Mouse (Mus musculus): ENCODE measurements at regions not wholly inside any gene's neighbourhood (a gene's known extent, or its start where the extent isn't known, plus 50 kb on each side); places are given as distances from the start of the nearest gene placed in this dataset.
A peak's percentile ranks its signal among the peaks of the same experiment; 100 is the strongest.

DNA sequence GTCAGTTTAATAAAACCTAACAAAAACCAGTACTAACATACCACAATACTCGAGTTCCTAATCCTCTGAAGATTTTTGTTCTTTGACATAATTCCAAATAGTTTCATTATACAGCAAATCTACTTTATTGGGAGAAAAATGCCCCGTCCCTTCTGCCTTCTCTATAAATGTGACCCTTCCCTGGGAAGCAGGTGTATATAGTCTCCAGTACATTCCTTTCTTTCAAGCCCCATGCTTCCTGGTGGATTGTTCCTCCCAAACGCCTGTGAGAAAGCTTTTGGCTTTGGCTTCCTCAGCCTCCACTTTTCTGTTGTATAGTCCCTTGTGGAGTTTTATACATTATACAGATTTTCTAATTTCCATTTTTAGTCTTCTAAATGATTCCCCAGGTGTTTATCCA lies 1001.8 kb upstream of the Tenm3 start:
- DNase-seq, result no peak

DNA sequence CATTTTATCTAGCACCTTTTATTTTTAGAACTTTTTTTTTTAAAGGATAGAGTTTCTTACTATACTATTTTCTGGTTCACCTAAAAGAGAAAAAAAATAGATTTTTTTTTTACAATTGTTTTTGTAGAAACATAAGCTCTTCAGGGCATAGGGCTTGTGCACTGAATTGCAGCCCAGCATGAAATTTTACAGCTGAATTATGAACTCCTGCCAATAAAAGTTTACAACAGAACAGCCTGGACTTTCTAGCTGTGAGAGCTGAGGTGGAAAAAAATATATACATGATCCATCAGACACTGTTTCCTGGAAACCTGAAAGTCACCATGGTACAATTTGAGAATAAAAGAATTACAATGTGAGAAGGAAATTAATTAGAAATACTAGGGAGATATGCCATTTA lies 988.2 kb upstream of the Tenm3 start:
- DNase-seq, result no peak

DNA sequence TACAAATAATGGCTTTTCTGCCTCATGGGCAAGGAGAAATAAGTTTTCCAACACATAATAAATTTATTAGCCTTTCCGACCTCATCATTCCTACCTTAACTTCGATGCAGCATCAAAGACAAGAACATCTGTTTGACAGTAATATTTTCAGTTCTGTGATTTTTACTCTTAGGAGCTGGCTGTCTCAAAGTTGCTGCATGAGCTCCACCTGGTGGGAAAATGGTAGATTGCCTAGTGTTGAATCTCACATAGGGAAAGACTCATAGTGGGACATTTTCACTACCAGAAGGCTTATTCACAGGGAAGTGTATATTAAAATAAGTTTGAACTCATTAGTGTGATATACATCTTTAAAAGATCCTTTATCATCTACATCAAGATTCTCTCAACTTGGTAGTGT lies 985.6 kb upstream of the Tenm3 start:
- DNase-seq, result peak; percentile 58 to 76

GRCm38 (mm10) chr8:49826231-49826630 lies 982.5 kb upstream of the Tenm3 start:
- DNase-seq, result peak in 1 of 2 experiments; percentile 11

DNA sequence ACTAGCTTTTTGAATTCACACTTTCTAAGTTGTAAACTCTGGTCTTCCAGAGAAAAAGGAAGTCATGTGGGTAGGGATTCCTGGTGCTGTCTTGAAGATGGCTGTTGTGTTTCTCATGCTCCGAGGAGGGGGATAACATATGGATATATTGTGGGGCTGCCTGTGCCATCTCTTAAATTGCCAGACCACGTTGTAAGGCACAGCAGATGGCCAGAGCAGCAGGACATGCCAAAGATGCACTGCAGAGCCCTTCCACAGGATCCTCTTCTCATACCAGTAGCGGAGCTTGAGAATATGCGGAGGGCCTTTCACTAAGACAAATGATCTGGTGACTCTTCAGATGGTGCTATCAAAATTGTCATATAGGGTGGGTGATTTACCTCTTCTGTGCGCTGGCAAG lies 981.2 kb upstream of the Tenm3 start:
- DNase-seq, result peak; percentile 74 to 76

DNA sequence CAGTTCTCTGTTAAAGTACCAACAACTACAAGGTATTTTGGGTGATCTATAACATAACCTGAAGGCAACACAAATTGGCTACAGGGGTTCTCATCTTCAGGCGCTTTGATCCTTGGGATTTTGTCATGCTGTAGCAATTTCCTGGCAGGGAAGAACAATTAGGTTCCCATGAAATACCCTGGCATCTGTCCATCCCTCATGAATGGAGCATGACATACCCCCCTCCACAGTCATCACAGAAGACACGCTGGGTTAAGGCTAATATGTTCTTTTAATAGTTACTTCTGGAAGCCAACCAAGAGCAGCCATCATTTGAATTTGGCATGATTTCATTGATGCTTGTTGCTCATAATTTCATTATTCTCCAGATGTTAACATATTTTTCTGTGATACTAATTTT lies 979.0 kb upstream of the Tenm3 start:
- DNase-seq, result no peak

- no peak for DNase-seq
Measured at GRCm38 (mm10) chr8:49799236-49799635, 955.5 kb upstream of the Tenm3 start.

GRCm38 (mm10) chr8:49796741-49797140 lies 953.0 kb upstream of the Tenm3 start:
- no peak for DNase-seq

- DNase-seq, result no peak
Measured at GRCm38 (mm10) chr8:49794491-49794890, 950.7 kb upstream of the Tenm3 start.

DNA sequence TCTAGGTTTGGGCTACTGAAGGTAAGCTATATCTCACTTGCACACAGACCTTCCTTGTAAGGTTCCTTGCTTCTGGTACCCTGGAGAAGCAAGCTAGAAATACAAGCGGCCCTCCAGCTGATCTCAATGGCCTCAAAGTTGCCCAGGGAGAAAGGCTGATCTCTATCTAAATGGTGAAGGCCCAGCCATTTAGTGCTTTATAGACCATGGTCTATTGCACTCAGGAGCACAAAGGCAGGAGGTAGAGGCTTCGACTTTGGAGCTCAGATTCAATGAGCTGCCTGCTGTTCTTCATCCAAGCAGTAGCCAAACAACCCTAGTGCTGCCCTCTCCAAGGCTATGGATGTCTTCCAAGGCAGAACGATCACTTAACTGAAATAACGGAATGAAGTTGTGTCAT lies 926.1 kb upstream of the Tenm3 start:
- no peak for DNase-seq

GRCm38 (mm10) chr8:49738043-49738442 lies 894.3 kb upstream of the Tenm3 start:
- no peak for DNase-seq

DNA sequence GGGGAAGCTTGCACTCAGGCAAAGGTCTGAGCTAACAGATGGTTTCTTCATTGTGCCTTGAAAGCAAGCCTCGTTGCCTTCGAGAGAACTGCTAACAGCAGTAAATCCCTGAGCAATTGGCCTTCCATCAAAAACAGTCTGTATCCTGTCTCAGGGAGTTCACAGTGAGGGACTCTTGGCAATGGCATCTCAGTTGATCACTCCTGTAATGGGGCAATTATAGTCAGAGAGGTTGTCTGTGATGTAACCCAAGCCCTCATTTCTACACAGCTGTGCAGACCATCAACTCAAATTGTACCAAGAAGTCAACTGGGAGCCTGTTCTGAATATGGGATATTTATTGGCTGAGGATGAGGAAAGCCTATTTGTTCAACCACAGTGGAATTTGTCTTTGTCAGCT lies 885.4 kb upstream of the Tenm3 start:
- peak; percentile 4 to 7 for DNase-seq

DNA sequence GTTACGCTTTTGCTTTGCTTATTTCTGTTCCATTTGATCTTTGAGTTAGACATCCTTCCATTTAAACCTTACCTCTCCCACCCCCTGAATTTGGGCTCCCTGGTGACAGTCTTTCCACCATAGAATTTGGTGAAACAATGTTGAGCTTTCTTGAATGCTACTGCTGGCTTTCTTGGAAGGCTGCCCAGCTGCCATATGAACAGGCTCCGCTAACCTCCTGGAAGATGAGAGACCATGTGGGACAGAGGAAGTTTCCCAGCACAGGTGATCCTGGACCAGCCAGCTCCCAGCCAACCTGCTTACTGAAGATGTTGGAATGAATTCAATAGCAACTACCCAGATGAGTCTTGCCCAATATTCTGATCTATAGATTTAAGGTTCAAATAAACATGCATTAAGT lies 868.6 kb upstream of the Tenm3 start:
- DNase-seq, result peak; percentile 78 to 85

DNA sequence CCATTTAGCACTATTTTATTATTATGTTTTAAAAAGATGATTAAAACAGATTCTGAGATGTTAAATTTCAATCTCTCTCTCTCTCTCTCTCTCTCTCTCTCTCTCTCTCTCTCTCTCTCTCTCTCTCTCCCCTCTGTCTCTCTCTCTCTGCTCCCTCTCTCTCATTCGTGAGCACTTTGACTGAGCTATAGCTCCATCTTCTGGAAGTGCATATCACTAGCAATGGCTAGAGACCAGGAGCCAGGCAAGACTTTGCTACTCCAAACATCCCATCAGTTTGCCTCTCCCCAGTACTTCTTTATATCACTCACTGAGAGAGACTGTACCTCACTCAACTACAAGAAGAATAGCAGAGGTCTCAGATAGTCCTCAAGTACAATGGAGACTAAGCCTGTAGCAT lies 865.0 kb upstream of the Tenm3 start:
- peak in 1 of 2 experiments; percentile 8 for DNase-seq

GRCm38 (mm10) chr8:49699058-49699457 lies 855.3 kb upstream of the Tenm3 start:
- no peak for DNase-seq

DNA sequence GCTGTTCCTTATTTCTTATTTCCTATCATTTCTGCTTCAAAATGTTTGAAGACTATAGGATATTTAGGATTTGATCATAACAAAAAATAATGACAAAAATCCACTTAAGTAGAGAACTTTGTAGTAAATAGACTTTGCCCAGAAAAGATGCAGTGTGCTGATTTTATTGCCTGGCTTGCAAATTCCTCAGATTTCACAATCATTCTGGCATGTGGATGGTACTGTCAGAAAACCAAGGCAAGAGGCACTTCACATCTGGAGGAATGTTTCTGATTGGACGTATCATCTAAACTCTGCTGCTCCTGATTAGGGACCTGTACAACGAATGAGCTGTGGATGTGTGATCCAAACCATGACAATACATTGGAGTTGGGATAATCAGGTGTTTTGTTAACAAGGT lies 853.0 kb upstream of the Tenm3 start:
- no peak for DNase-seq

Data from cerebellum, postnatal 25 days (tissue).